Mouse (Mus musculus) mature B cell (primary cell): Measurements from ENCODE around the gene Zfp704.

Source experiments
- in situ Hi-C: fragments of 300-500 bp; cut with MboI; formaldehyde crosslinking; loops from 2 replicates; pipeline ENCODE4 v1.14.3; 2019

Zfp704 gene

DNA sequence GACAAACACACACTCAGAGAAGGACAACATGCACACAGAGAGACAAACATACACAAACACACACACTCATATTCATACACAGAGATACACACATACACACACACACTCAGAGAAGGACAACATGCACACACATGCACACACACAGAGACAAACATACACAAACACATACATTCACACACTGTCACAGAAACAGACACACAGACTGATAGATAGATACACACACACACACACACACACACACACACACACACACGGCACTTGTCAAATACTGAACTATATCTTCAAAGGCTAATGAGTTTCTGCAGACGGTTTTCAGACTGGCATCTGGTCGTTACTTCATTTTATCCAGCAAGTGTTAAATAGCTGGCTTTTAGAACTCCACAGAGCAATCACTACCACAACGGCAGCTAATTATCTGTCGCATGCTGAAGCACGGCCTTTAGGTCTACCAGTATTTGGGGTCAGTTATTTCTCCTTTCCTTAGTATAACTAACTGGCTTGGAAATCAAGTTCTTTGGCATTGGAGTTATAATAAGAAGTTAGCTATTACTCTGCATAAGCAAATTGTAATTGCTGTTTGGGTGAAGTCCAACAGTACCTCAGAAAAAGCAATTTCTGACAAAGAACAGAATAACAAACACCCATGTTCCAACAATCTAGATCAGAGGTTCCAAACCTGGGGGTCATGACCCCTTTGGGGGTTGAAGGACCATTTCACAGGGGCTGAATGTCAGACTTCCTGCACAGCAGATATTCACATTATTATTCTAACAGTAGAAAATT lies 51.9 kb downstream of the Zfp704 start:
- in situ Hi-C loops, result no loop called here

DNA sequence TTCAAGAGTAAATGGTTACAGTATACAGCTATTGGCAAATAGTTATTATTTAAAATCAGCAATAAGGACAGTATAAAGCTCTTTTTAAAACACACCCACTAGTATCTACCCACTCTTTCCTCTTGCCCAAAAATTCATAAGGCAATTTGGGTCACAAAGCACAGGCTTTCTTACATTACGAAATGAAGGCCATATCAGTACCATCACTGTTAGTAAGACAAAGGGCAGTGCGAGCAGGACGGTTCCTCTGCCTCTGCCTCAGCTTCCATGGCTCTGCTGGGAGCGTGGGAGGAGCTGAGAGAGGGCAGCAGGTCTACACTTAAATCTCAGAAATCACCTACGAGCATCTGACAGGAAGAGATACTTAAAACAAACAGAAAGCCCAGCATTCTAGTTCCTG lies 53.7 kb downstream of the Zfp704 start:
- in situ Hi-C loops, result no loop called here

DNA sequence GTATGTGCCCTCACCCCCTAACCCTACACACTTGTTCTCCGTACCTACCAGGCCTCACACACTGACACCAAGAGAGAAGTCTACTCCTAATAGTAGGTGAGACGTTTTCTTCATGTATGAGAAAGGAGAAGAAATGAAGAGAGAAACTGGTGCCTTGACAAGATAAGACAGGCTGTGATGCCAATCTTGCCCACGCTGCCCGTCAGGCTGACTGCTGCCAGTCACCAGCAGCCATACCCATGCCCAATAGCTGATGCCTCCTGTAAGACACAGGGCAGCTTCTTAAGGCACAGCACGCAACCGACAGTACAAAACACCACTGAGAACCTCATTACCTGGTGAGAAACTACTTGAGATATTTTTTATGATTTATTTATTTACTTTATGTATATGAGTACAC lies 55.0 kb downstream of the Zfp704 start:
- in situ Hi-C loops, result no loop called here

DNA sequence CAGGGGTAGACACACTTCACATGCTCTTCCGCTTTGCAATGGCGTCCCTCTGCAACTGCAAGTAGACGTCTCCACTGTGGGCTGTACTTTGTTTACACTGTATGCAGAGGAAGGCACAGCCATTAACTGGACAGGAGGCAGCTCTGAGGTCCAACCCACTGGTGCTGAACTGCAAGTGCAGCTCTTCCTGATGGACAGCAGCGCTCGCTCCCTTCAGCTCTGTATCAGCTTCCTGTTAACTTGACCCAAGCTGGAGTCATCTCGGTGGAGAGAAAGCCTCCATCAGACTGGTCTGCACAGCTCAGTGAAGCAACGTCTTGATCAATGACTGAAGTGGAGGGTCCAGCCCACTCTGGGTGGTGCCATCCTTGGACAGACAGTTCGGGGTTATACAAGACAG lies 57.6 kb downstream of the Zfp704 start:
- in situ Hi-C loops, result no loop called here

DNA sequence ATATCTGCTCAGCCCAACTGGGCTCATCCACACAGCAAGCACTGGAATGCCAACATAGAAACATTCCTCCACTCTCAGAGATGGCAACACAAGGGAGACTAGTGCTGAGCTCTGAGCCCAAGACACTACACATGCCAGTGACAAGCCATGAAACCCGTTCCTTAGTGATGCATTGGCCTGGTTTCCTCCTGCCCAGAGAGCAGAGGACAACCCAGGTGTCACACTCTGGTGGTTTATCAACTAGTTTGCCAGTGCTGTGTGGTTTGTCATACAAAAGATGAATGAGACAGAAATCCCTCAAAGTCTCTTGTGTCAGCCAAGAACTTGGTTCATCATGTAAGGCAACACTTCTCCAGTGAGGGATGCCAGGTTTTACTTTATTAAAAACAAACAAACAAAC lies 59.0 kb downstream of the Zfp704 start:
- in situ Hi-C loops, result no loop called here

DNA sequence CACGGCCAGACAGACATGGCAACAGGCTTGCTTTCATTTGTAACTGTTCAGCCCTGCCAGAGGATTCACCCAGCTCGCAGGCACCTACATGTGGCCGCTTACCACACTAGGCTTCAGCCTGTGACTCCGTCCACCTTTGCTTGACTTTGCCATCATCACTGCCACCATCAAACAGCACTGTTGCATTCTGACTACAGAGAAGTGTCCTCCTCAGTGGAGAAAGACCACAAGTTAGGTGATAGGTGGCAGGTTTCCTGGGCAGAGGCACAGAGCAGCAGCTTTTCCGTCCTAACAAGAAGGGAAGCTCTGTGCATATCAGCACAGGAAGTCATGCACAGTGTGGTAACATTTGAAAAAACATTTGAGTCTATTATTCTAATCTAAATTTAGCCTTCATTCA lies 60.1 kb downstream of the Zfp704 start:
- in situ Hi-C loops, result no loop called here

DNA sequence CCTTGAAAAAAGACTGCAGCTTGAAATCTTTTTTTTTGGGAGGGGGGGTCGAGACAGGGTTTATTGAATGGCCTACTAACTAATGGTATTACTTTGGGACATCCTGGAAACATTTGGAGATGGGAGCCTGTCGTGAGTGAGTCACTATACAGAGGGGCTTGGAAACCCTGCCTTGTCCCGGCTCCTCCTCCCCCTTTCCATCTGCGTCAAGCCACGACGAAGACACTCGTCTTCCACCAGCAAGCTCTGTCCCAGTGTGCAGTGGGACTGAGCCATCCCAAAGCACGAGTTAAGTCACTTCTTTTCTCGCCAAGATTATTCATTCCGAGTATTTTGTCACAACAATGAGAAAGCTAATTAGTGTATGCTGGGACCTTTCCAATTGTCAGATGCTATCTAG lies 61.7 kb downstream of the Zfp704 start:
- in situ Hi-C loops, result no loop called here

DNA sequence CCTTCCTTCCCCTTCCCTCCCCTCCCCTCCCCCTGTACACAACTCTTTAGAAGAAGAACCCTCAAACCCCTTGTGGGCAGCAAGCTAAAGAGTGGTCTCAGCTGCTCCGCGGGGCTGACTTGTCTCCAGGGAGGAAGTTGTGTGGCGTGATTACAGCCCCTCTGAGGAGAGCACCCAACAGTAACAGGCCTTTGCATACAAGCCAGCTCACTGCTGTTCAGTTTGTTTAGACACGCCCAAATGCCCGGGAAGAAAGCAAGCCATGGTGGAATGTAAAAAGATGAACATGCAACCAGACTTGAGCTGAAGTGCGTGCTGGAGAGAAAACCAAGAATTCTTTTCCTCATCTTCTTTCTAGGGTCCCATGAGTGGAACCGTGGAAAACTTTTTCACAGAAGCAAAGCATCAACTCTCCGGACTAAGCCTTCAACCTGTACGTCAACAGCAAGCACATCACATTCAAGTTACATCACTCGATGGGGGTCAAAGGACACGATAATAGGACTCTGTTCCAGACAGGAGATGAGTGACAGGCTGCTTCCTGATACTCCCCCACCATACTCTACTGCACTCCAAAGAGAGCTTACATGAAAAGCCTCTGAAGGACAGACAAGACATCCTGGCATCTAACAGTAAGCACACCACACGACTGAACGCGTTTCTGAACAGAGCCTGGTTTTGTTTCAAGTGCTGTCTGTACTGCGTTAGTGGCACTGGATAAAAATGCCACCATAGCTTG lies 62.8 kb downstream of the Zfp704 start:
- in situ Hi-C loops, result no loop called here

DNA sequence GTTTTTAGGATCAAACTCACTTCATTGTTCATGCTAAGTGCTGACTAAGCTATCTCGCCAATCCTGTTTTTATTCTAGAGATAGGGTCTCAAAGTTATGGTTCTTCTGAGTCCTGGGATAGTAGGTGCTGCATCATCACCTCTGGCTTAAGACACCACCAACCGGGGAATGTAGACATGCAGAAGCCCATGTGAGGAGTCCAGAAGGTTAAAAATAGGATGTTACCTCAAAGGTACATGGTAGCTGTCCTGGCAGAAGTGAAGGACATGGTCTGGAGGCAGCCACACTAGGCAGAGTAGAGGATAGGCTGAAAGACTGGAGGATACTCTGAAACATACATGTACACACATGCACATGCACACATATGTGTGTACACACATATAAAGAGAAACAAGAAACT lies 65.5 kb downstream of the Zfp704 start:
- in situ Hi-C loops, result no loop called here

DNA sequence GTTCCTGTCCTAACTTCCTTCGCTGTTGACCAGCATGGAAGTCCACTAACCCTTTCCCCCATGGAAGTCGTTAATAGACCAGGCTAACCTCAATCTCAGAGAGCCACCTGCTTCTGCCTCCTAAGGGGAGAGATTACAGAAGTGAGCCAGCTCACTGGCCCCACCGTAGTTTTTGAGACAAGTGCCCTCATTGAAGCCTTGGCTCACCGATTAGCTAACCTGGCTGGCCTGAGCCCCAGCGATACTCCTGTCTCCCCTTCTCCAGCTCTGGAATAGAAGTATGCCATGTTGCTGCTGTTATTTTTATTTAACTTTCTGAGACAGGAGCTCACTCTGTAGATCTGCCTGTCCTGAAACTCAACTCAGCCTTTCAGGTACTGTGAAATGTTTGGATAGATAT lies 66.0 kb downstream of the Zfp704 start:
- in situ Hi-C loops, result no loop called here

DNA sequence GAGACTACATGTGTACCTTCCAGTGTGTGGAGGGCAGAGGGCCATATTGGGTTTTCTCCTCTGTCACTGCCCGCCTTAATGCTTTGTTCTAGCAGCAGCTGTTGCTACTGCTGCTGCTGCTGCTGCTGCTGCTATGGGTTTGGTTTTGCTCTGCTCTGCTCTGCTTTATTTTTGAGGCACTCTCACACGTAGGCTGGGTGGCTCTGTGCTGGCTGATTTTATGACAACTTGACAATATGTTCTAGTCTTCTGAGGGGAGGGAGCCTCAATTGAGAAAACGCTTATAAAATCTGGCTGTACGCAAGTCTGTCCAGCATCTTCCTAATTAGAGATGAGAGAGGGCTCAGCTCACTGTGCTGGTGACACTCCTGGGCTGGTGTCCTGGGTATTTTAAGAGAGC lies 66.4 kb downstream of the Zfp704 start:
- in situ Hi-C loops, result no loop called here

DNA sequence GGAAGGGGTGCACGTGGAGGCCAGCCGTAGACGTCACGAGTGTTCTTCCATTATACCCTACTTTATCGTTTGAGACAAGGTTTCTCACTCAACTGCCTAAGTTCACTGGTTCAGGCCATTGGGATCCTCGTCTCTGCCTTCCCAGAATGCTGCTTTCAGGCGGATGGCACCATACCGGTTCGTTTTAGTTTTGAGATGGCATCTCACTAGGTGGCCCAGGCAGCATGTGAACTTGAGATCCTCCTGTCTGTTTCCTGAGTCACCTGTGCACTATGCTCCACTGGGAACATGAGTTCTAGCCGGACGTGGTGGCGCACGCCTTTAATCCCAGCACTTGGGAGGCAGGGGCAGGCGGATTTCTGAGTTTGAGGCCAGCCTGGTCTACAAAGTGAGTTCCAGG lies 68.3 kb downstream of the Zfp704 start:
- in situ Hi-C loops, result no loop called here

DNA sequence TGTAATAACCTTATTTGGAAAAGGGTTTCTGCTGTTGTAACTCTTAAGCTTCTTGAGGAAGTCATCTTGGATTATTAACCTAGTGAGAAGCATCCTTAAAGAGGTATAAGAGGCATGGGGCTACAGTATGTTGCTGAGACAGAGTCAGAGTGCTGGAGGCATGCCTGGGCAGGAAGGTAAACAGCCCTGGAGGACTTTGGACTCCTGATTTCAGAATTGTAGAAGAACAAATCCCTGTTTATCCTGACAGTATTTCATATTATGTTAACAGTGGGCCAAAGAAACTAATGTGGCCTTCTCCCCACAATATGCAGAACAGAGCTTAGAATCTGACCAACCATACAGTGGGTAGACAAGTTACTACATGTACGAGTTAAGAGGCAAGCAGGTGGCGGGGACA lies 71.4 kb downstream of the Zfp704 start:
- in situ Hi-C loops, result no loop called here

DNA sequence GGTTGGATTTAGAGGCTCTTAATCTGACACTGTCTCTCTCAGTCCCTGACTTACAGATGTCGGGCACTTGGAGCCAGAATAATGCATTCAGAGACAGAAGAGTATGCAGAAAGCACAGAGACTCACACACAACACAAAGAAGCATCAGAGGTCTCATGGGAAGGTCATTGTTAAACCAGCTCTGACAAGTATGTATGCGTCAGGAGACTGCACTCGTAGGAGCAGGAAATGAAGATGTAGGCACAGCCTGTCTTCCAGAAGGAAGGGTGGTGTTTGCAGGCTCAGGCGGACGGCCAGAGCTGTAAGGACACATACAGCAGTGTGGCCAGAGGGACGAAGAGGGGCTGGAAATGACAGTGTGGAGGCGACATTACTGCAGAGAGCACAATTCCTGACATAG lies 72.0 kb downstream of the Zfp704 start:
- in situ Hi-C loops, result no loop called here

DNA sequence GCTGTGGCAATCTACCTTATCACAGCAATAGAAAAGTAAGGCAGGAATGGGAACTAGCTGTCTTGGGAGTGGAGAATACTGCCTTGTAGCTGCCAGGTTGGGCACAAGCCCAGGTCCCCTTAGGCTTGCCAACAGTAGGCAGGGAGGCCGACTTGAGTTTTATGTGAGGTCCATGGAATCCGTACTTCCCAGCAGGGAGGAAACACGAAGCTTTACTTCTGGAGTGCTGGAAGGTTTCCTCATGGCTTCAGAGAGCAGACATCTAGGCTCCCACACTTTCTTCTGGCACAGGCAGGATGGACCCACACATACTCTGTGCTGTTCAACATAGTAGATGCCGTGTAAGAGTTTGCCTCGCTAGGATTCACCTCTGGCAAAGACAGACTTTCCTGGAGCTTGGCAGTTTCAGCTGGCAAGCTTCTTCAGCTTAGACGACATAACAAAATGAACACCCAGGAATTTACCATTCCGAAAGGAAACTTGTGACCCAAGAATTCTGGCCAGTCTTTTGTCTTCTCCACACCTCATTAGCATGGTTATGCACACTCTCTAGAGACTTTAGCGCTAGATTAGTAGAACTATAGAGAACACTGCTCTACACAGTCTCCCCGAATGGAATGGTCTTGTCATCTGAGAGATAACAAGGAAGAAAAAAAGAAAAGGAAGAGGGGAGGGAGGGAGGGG lies 79.6 kb downstream of the Zfp704 start:
- in situ Hi-C loops, result no loop called here

DNA sequence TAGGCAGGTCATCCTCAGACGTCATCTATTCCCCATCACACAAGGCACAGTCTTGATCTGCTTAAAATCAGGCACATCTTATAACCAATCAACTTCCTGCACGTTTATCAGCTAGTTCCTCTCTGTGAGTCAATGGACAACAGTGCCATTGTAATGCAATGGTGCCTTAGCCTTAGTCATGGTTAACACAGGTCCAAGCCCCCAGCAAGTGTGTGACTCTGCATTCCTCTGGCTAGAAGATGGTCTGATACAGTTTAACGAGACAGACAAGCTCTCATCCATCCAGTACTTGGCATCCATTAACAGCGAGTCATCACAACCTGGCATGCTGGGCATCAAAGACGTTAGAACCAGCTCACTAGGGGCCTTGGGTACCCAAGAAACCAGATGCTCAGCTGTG lies 85.5 kb downstream of the Zfp704 start:
- in situ Hi-C loops, result no loop called here

DNA sequence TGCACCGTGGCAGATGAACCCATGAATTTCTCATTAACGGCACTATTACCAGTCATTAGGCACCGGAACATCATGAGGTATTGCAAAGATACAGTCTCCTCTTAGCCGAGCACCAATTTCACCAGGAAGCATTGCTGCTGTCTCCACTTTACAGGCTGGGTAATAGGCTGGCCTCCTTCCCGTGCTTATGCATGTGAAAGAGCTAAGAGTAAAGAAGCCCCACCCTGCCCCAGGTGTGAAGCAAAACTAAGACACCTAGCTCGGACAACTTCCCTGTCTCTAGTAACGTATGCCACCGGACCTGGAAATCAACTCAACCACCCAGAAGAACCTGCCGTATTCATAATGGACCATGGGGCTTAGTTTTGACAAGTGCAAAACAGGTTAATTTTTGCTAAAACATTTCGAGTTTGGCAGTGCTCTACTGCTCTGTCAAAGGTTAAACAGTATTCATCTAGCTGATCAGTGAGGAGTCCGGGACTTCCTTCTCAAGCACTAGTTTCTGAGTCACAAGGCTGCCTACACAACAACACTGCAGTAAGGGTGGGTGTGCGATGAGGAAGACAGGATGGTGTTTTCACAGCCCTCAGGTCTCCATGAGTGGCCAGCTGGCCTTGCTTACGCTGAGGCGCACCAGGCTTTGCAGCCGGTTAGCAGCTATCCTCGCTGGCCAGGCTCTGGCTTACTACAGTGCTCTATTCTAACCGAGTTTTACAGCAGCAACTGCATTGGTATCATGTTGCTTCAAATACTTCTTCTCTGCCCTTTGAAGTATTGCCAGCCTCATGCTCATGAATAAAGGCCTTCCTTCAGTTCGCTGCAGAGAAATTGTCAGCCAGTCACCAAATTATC lies 86.6 kb downstream of the Zfp704 start:
- in situ Hi-C loops, result no loop called here

DNA sequence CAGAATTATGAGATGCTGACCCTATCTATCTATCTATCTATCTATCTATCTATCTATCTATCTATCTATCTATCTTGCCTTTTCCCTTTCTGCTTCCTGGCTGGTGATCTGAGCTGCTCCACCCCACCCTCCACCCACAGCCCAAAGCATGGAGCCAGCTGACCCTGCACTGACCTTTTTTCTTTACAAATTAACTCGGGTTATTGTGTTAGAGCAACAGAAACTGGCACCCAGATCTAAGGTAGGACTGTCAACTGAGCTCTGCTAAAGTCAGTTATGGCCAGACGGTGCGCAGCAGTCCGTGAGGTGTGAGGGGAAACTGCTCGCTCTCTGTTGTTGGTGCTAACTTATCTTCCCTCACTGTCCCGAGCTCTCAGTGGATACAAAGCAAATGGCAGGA lies 87.9 kb downstream of the Zfp704 start:
- in situ Hi-C loops, result no loop called here

DNA sequence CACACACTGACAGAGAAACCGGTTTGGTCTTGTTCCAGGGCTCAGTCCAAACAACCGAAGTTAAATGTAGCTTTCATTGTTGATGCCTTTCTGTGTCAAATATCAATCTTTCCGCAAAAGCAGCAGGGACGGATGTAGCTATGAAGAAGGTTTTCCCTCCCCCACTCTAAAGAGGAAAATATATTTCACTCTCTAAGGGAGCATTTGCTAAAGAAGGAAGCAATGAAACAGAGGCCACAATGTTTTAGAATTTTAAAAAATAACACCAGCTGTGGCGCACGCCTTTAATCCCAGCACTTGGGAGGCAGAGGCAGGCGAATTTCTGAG lies 89.2 kb downstream of the Zfp704 start:
- in situ Hi-C loops, result no loop called here

DNA sequence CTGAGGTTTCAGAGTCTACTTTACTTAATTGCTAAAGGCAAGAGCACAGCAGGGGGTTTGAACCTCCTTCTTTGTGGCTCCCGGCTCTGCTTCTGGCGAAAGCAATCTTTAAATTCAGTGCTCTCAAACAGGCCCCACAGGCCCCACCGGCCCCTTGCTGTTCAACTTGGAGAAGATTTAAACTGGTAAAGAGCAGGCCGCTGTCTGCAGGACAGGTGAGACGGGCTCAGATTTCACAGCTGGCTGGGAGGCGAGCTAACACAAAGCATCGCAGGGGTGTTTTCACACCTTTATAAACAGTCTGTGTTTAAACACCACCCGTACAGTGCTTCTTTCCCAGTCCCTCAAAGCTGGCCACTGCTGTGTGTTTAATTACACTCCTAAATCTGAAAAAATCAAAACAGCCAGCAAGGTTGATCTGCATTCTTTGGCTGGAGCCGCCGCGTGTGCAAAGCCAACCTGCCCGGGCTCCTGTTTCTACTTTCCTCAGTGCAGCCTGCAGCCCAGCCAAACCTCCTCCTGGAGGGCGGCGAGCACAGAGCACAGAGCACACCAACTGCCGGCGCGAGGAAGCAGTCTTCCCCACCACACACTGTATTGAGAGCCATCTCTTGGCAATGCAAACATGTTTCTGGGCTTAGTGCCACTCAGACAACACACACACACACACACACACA lies 89.7 kb downstream of the Zfp704 start:
- in situ Hi-C loops, result no loop called here

DNA sequence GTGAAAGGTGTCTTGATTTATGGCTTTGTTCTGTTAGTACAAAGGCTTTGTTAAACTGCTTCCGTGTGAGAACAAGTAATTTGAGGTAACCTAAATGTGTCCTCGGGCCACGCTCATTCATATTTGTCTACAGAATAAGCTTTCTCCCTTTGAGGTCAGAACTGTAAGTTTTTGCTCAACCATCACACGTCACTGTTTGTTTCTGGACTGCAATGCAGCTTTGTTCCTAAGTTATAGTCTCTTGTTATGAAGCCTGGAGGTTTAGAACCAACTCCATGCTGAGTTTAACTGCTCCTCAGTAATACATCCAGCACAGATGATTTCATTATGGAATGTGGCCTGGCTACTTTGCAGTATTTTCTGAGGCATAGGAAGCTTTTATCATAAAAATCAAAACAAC lies 90.4 kb downstream of the Zfp704 start:
- in situ Hi-C loops, result no loop called here

DNA sequence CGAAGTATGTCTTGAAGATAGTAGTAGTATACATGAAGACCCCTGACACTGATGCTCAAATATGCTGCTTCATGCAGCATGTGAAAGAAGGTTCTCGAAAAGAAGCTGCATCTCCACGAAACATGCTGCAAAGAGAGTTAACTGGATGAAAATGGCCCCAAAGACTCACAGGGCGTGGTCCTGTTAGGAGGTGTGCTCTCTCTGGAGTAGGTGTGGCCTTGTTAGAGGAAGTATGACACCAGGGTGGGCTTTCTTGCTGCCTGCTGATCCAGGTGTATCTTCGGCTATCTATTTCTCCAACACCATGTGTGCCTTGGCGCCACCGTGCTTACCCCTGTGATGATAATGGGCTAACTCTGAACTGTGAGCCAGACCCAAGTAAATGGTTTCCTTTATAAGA lies 90.9 kb downstream of the Zfp704 start:
- in situ Hi-C loops, result no loop called here
